Mouse (Mus musculus) gonadal fat pad, adult 2 months (tissue): Measurements from ENCODE around the gene Susd6. TPM values are rescaled to one million over a fixed set of nuclear protein-coding genes. Genes with fewer than 3 reads are reported as not detected.

Experiments
- DNase-seq: peaks from one replicate; pipeline ENCODE4 v3.0.0-alpha.2; 2012; ENCODE audit warnings: low read depth
- polyA plus RNA-seq: library from polyadenylated mRNA; depleted of rRNA; stranded (reverse); fragments of >200 nt; gene quantifications from 2 replicates; pipeline ENCODE4 v1.2.3, GENCODE M21; 2012; rRNA removed

Susd6 gene
- polyA plus RNA-seq, 1 experiment = 44.7 TPM

GRCm38 (mm10) chr12:80927518-80927917 lies 137.2 kb downstream of the Susd6 start:
- DNase-seq = no peak

GRCm38 (mm10) chr12:80928881-80929280 lies 138.6 kb downstream of the Susd6 start:
- no peak for DNase-seq

- no peak for DNase-seq
These were observed 139.8 kb downstream of the Susd6 start for GRCm38 (mm10) chr12:80930141-80930540.

Other genes with a start within 250 kb of the Susd6 start
- 45.3 and 53.0 TPM in 2 replicates for gene Slc39a9, start 146.6 kb upstream of the Susd6 start, polyA plus RNA-seq
- gene Erh, start 146.2 kb upstream of the Susd6 start, polyA plus RNA-seq = 23.6 and 31.1 TPM in 2 replicates
- 4.5 and 6.4 TPM in 2 replicates for gene Plekhd1, start 97.9 kb upstream of the Susd6 start, polyA plus RNA-seq
- gene Ccdc177, start 29.8 kb upstream of the Susd6 start, polyA plus RNA-seq = 0.01 TPM in 1 of 2 replicates, not detected in the other
- 459 and 579 TPM in 2 replicates for gene Srsf5, start 155.0 kb downstream of the Susd6 start, polyA plus RNA-seq
- gene Slc10a1, start 178.2 kb downstream of the Susd6 start, polyA plus RNA-seq = 0.98 TPM in 1 of 2 replicates, not detected in the other
- gene Smoc1, start 236.3 kb downstream of the Susd6 start, polyA plus RNA-seq = 51.5 and 58.4 TPM in 2 replicates